Comparison of ENCODE assay signal across 9 mouse cellular contexts in genomic region chrX:133691581-133692391, GRCm38 (mm10). TPM values are rescaled to one million over a fixed set of nuclear protein-coding genes. Genes with fewer than 3 reads are reported as not detected.
DNase-seq lines count a peak whose midpoint lies in the region; ATAC-seq lines count a peak whose summit lies in the region.
"Had no signal": no experiment of that assay in that cellular context is flagged by ENCODE, and none has a peak within 500 bp of the region (broad histone marks: within the 10 kb centered on the region; RNA-seq: fewer than 3 reads in every experiment).

No protein-coding gene starts in this region.

- DNase-seq in adrenal gland, adult (ENCODE audit: inconsistent age in 2 of 2, low spot score in 1 of 2), result peak; percentile 46 to 88
- no peak for DNase-seq in adrenal gland, postnatal 4 days (ENCODE audit: low spot score in 2 of 2)
- DNase-seq in c-Kit-positive CD71-positive TER-119-negative erythroid progenitor cells, embryonic 14.5 days (ENCODE audit: low read depth), result peak; percentile 29
- DNase-seq in frontal cortex, postnatal 10 days (ENCODE audit: low spot score in 2 of 2), result peak; percentile 15 to 32
- DNase-seq in left cerebral cortex, adult 9 months (ENCODE audit: low spot score in 2 of 2), result peak; percentile 42 to 71
- DNase-seq in lung, postnatal 4 days, result peak; percentile 28 to 52
- DNase-seq in right cerebral cortex, postnatal 25 days, result peak; percentile 28

- ATAC-seq in inflammation-experienced regulatory T-cells, adult 6 months, result peak; percentile 82

RNA-seq across cellular contexts. Expression of gene Pcdh19, which starts 3.0 kb away (rescaled TPM):
- 1 to 10 TPM; 5.8 to 6.8 TPM for total RNA-seq in adrenal gland, postnatal 4 days (2021)
- polyA plus RNA-seq in inflammation-experienced regulatory T-cells, adult 6 months (2017; shearing (Covaris generic)), result not detected
- total RNA-seq: neutrophil, adult 5-6 weeks had no signal

Comparison
In these comparisons a context has a peak if more than half of its experiments do, and no peak if none do; other contexts are left out.
1. DNase-seq: peak in adrenal gland, adult (2 of 2), c-Kit-positive CD71-positive TER-119-negative erythroid progenitor cells, embryonic 14.5 days (single experiment), frontal cortex, postnatal 10 days (2 of 2), left cerebral cortex, adult 9 months (2 of 2), lung, postnatal 4 days (2 of 2) and right cerebral cortex, postnatal 25 days (single experiment); none in adrenal gland, postnatal 4 days (0 of 2).